Mouse (Mus musculus) spleen, adult 2 months (tissue): ENCODE data around the gene Rdh16f2.

Experiments used
- CTCF ChIP-seq: fragments of 200-500 bp; IDR thresholded peaks from 2 replicates; pipeline ENCODE4 v1.5.1; 2011; ENCODE audit warnings: mild to moderate bottlenecking, inconsistent platforms; ENCODE audit not compliant: insufficient read depth, insufficient read length, insufficient replicate concordance; ENCODE audit errors: extremely low read depth
- POLR2A ChIP-seq: fragments of 200-500 bp; IDR thresholded peaks from 2 replicates; pipeline ENCODE4 v1.6.1; 2011; ENCODE audit warnings: low read depth, low read length, inconsistent platforms

DNA sequence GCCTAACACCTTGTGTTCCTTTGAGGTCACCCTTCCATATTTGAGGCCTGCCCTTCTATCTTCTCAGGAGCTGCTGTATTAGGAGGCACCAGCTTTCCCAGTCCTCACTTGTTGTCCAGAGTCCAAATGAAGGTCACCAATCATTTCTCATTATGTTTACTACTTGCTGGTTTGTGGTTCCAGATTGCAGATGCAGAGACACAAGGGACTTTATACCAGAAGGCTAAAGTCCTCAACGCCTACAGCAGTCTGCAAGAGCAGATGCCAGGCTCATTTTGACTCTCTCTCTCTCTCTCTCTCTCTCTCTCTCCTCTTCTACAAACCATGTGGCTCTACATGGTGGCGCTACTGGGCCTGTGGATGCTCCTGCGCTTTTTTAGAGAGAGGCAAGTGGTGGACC lies at the start of gene Rdh16f2:
- no peak for TF ChIP-seq CTCF
- TF ChIP-seq POLR2A = no peak
